Mouse (Mus musculus) gastrocnemius, postnatal 10 days (tissue): ENCODE measurements around the gene Oscar. TPM values are rescaled to one million over a fixed set of nuclear protein-coding genes. Genes with fewer than 3 reads are reported as not detected.
A peak's percentile ranks its signal among the peaks of the same experiment; 100 is the strongest.
"Not testable (repeated sequence)": the region's sequence is repeated elsewhere in the genome, so short reads cannot be mapped to it uniquely, and the experiment has no call there.

ENCODE experiments used
- DNase-seq: peaks from one replicate; pipeline ENCODE4 v3.0.0; 2021; ENCODE audit warnings: mixed read lengths
- total RNA-seq, 2 experiments: library from RNA; stranded (reverse); gene quantifications; 2 replicates each; pipeline ENCODE4 v1.2.3; 2021

Oscar gene
- total RNA-seq, 2 experiments from 2014 or later = 1.0 TPM; not detected in 1

- no peak for DNase-seq
Measured at GRCm38 (mm10) chr7:3610437-3610836, 5.5 kb downstream of the Oscar start.

DNA sequence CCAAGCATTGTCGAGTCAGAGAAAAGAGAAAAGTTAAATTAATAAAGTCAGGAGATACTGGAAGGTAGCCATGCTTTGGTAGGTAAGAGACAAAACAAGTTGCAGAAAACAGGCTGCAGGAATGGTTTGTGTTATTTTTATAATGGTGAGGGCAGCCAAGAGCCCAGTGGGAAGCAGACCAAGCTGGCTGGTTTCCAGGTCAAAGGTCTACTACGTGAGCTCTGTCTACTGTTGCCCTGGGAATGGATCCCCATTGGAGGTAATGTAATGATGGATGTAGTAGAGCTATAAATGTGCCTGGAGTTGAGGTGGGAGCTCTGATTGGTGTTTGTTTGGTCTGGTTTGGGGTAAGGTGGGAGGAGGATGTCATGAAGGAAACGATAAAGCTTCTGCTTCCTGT, 6.9 kb downstream of the Oscar start:
- DNase-seq = peak; percentile 49

- DNase-seq = no peak
Measured at GRCm38 (mm10) chr7:3608668-3609067, 7.3 kb downstream of the Oscar start.

DNA sequence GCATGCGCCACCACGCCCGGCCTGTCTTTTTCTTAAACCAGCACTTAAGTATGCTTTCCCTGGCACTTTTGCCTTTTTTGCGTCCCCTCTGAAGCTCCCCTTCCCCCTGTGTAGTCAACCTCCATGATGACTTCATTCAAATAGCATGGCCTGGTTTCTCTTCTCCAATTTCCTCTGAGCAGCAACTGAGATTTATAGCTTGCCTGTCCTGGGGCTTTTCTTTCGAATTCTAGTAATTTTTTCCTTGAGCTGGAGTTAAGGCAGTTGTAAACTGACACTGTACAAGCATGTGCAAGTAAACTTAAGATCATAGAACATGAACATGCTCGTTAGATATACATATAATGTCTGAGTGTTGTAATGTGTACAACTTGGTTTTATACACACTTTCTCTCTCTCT, 8.6 kb downstream of the Oscar start:
- no peak for DNase-seq

- DNase-seq = no peak
Measured at GRCm38 (mm10) chr7:3606798-3607197, 9.2 kb downstream of the Oscar start.

GRCm38 (mm10) chr7:3601119-3601518, 14.8 kb downstream of the Oscar start:
- peak; percentile 56 for DNase-seq

DNA sequence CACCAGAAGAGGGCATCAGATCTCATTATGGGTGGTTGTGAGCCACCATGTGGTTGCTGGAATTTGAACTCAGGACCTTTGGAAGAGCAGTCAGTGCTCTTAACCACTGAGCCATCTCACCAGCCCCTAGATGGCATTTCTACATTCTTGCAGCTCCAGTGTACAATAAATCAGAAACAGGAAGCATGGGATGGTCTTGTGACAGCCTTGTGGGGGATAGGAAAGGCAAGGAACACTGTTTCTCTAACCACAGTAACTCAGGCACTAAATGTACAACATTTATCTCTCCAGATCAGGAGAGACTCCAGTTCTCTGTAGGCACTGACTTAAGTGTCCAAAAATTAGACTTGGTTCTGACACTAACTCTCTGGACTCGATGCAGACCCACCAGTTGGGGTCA, 18.2 kb downstream of the Oscar start:
- DNase-seq = not testable (repeated sequence)

DNA sequence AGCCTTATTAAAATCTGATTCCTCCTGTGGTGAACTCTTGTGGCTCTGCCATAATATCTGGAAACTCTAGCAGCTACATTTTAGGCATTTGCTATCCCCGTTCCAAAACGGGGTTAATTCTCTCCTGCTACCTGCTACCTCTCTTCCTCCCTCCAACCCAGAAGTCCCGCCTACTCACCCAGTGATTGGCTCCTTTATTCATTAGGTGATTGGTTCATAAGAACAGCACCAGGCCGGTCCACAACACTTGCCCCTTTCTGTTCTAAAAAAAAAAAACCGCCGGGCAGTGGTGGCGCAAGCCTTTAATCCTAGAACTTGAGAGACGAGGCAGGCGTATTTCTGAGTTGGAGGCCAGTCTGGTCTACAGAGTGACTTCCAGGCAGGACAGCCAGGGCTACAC, 20.8 kb downstream of the Oscar start:
- DNase-seq = no peak

DNA sequence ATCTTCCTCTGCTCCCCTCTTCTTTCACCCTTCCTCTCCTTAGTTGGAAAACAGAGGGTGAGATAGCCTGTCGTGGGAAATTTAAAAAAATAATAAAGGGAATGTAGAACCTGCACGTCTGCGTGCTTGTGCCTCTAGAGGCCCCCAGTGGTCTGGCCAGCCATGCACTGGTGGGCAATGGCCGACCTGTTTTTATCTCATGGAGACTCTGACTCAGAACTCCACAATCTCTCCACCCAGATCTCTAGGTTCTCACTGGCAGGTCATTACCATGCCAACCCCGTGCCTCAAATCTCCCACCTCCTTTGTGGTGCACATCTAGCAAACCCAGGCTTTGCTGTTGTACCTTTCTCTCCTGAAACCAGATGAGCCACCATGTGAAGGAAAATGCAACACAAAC, 21.3 kb downstream of the Oscar start:
- DNase-seq = no peak

GRCm38 (mm10) chr7:3593855-3594254, 22.1 kb downstream of the Oscar start:
- DNase-seq = no peak

DNA sequence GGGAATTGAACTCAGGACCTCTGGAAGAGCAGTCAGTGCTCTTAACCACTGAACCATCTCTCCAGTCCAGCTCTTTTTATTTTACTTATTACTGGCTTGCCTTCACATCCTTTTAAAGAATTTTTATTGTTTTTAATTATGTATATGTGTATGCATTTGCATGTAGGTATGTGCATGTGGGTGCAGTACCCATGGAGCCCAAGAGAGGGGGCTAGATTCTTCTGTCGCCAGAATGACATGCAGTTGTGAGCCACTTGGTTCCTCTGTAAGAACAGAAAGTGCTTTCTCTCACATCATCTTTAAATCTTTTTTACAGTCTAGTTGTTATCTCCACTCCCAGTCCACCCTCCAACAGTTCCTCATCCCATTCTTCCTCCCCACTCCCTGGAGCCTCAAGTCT, 24.4 kb downstream of the Oscar start:
- no peak for DNase-seq

DNA sequence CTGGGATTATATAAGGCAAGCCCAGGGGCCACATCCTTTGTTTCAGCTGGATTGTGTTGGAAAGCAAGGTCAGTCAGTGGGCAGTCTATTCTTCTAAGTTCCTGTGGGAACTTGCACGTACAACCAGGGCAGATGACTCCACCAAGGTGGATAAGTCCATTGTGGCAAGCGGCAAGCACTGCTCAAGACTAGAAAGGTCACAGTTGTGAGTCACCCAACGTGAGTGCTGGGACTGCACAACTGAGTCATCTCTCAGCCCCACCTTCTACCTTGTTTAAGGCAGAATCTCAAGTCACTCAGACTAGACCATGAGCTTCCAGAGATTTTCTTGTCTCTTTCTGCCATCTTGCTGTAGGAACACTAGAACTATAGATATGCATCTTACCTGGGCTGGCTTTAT, 25.4 kb downstream of the Oscar start:
- no peak for DNase-seq

GRCm38 (mm10) chr7:3587292-3587691, 28.7 kb downstream of the Oscar start:
- no peak for DNase-seq

GRCm38 (mm10) chr7:3586255-3586654, 29.7 kb downstream of the Oscar start:
- no peak for DNase-seq

- no peak for DNase-seq
Measured at GRCm38 (mm10) chr7:3585763-3586162, 30.2 kb downstream of the Oscar start.

GRCm38 (mm10) chr7:3580029-3580428, 35.9 kb downstream of the Oscar start:
- no peak for DNase-seq

DNA sequence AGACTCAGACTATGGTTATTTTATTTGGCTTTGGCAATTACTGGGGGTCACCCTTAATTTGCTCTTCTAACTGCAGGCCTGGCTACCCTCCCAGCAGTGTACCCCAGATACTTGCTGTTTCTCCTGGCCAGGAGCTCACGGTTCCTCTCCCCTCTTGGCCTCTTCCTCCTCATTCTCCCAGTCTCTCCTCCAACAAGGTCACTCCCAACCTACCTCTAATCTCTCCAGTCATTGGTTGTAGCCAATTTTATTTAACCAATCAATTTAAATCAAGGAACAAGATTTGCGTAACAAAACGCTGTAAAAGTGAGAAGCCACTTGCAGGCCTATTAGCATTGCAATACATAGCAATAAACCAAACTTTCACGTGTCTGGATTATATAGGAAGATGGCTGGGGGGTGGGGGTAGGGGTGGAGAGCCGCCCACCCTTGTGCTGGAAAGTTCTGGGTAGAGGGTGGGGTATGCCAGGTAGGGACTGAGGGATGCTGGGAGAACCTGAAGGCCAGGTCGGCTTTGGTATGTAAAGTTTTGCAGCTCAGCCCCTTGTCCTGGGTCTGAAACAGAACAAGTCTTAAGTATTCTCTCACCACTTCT, 36.9 kb downstream of the Oscar start:
- DNase-seq = no peak

DNA sequence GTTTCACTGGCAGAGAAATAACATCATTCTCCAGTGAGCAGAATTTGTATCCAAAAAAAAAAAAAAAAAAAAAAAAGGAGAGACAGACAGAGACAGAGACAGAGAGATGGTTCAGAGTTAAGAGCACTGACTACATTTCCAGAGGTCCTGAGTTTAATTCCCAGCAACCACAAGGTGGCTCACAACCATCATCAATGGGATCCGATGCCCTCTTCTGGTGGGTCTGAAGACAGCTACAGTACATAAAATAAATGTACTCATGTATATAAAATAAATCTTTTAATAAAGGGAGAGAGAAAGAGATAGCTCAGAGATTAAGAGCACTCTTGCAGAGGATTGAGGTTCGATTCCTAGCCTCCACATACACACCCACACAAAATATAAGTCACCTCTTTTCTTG, 37.8 kb downstream of the Oscar start:
- DNase-seq = no peak

GRCm38 (mm10) chr7:3576354-3577124, 39.4 kb downstream of the Oscar start:
- no peak for DNase-seq

DNA sequence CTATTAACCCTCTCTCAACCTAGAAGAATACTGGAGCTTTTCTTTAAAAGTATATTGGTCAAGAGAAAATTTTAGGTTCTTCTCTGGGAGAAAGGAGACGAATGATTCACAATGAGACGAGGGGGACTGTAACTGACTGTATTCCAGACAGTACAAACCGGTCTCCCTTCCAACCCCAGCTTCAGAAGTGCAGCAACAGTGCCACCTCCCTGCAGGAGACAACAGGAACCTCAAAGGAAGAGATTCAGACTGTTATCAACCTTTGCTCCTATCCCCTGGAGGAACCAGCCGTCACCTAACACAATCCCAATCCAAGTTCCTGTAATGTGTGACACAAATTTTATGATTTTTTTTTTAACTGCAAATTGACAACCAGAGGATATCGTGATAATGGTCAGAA, 41.7 kb downstream of the Oscar start:
- no peak for DNase-seq

GRCm38 (mm10) chr7:3571847-3572246, 44.1 kb downstream of the Oscar start:
- no peak for DNase-seq

GRCm38 (mm10) chr7:3570580-3570979, 45.4 kb downstream of the Oscar start:
- not testable (repeated sequence) for DNase-seq

GRCm38 (mm10) chr7:3569725-3570124, 46.2 kb downstream of the Oscar start:
- DNase-seq = no peak

DNA sequence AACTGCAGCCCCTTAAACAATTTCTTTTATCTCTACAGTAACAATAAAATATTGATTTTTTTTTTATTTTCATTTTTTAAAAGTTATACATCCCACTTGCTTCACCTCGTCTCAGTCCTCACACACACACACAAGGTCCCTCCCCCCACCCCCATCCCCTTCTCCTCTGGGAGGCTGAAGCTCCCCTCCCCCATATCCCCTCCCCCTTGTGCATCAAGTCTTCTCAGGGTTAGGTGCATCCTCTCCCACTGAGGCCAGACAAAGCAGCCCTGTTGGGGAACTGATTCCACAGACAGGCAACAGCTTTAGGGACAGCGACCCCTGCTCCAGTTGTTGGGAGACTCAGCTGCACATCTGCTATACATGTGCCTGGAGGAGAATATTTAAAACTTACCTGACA, 48.6 kb downstream of the Oscar start:
- DNase-seq = no peak
